Mouse (Mus musculus) liver, embryonic 13.5 days (tissue): ENCODE results near the gene Btf3. TPM values are rescaled to one million over a fixed set of nuclear protein-coding genes. Genes with fewer than 3 reads are reported as not detected.
A peak's percentile ranks its signal among the peaks of the same experiment; 100 is the strongest.

Experiments
- ATAC-seq: fragments of 200-750 bp; cut with Nextera tagmentation; 2 replicates; pipeline ENCODE4 v1.8.0; 2017; ENCODE audit warnings: low read depth, mild to moderate bottlenecking, moderate number of reproducible peaks, moderate library complexity
- DNase-seq: peaks from one replicate; pipeline ENCODE4 v3.0.0; 2022
- H3K27ac ChIP-seq: fragments of 300-500 bp; sonication (generic); 2 replicates; pipeline ENCODE4 v1.5.1; 2015; ENCODE audit warnings: moderate library complexity, mild to moderate bottlenecking, inconsistent platforms
- H3K27me3 ChIP-seq: fragments of 300-500 bp; sonication (generic); 2 replicates; pipeline ENCODE4 v1.6.1; 2015; ENCODE audit warnings: mild to moderate bottlenecking, inconsistent platforms
- H3K36me3 ChIP-seq: fragments of 300-500 bp; sonication (generic); 2 replicates; pipeline ENCODE4 v1.6.1; 2015; ENCODE audit warnings: mild to moderate bottlenecking, inconsistent platforms
- H3K4me1 ChIP-seq: fragments of 300-500 bp; sonication (generic); replicated peaks from 2 replicates; pipeline ENCODE4 v1.6.1; 2015; ENCODE audit warnings: inconsistent platforms
- H3K4me2 ChIP-seq: fragments of 300-500 bp; sonication (generic); 2 replicates; pipeline ENCODE4 v1.6.1; 2015; ENCODE audit warnings: inconsistent platforms, mild to moderate bottlenecking, moderate library complexity
- H3K4me3 ChIP-seq: fragments of 300-500 bp; sonication (generic); replicated peaks from 2 replicates; pipeline ENCODE4 v1.5.1; 2015; ENCODE audit warnings: mild to moderate bottlenecking, inconsistent platforms
- H3K9ac ChIP-seq: fragments of 300-500 bp; sonication (generic); 2 replicates; pipeline ENCODE4 v1.6.1; 2015; ENCODE audit warnings: mild to moderate bottlenecking, inconsistent platforms
- H3K9me3 ChIP-seq: fragments of 300-500 bp; sonication (generic); replicated peaks from 2 replicates; pipeline ENCODE4 v1.6.1; 2016; ENCODE audit warnings: inconsistent platforms
- WGBS: fragments of 180-500 bp; shearing (Covaris S2); methylation state at CpG from one replicate; pipeline ENCODE4 v1.1.7; 2015; ENCODE audit not compliant: insufficient replicate concordance; 5-methylcytosine and 5-hydroxymethylcytosine counted together
- polyA plus RNA-seq: library from polyadenylated mRNA; unstranded; fragments of >200 nt; fragmentation: Nextera tagmentation; extraction: Ambion mirVana; gene quantifications from 2 replicates; pipeline ENCODE4 v1.2.1, GENCODE M21; 2015

Gene Btf3
- polyA plus RNA-seq, result 521 and 607 TPM in 2 replicates

DNA sequence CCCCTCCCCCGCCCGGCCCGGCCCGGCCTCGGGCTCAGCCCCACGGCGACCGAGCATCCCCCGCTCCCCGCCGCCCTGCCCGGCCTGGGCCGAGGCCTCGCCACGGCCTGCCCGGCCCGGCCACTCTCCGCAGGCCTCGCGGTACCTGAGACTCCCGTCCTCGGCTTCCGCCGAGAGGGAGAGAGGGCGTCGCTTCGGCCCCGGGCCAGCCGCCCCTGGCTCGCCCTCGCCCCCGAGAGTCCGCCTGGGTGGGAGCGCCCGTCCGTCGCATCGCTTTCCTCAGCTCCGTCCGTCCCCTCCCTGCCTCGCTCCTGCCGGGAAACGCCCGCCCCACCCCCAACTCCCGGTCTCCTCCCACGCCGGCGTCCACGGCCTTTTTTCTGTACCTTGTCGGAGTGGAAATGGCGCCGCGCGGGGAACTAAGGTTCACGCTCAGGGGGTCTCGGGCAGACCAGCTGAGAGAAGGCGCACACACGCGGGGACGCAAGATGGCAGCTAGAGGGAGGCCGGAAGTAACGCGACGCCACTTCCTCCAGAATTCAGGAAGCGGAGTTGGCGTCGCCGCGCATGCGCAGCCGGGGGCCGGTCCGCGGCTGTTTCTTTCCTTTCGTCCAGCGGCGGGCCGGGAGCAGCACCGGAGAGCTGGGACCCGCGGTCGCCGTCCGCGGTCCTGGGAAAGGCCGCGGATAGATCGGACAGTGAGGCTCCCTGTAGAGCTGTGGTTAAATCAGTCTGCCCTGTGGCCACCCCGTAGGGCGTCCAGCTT, at the start of gene Btf3:
TSS of gene Btf3 (minus strand) at position 527 of the 766 bp plus-strand sequence.
- peak; percentile 89 for DNase-seq
- Histone ChIP-seq H3K36me3 (peaks cover 34% of the 10 kb centered on the region), H3K4me1 (peaks cover 33% of the 10 kb centered on the region), H3K4me3 (peak within 1 kb of the TSS; percentile 98), H3K9me3 (no peaks in the 10 kb centered on the region), H3K27me3 (no peaks in the 10 kb centered on the region), H3K4me2 (peak within 1 kb of the TSS; percentile 81), H3K27ac (peak within 1 kb of the TSS; percentile 89), H3K9ac (peak within 1 kb of the TSS; percentile 97)
- WGBS, result under 1% methylated on average over 70 of the region's 90 CpGs
- peak; percentile 88 for ATAC-seq

DNA sequence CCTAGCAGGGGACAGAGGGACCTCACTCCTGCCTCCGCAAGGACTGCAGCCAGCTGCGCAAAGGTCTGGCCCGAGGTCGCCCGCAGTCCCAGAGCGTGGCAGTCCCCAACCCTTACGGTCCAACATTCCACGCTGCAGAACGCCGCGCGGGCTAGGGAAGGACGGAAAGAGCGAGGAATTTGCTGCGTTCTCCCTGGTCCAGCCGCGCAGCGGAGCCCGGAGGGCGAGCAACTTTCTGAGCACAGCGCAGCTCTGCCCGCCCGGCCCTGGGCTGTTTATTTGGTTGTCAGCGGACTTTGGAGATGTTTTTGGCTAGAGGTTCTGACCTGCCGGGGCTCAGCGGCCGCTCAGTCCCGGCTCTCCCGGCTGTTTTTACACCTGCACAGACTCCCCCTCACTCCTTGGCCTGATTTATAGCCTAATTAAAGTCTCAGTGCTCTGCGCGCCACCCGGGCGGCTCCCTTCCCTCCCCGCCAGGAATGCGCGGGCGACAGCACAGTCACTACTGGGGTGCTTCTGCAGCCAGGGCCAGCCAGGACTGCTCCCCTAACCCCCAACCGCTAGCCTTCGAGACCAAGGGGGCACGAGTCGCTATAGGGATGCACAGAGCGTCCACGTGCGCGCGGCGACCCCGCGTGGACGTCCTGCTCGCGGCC, 49.1 kb upstream of the Btf3 start:
- Histone ChIP-seq H3K27me3 (peaks cover 93% of the 10 kb centered on the region), H3K27ac (no peak overlapping the region), H3K4me1 (peaks cover 4% of the 10 kb centered on the region), H3K9ac (no peak overlapping the region), H3K36me3 (no peaks in the 10 kb centered on the region), H3K4me2 (peak overlapping the region; percentile 21; the same call in 1 of the 2 replicates), H3K4me3 (peak overlapping the region; percentile 14; the same call in 1 of the 2 replicates), H3K9me3 (no peaks in the 10 kb centered on the region)
- no peak for ATAC-seq
- WGBS, result 1% methylated on average over 52 of the region's 52 CpGs
- DNase-seq, result no peak

DNA sequence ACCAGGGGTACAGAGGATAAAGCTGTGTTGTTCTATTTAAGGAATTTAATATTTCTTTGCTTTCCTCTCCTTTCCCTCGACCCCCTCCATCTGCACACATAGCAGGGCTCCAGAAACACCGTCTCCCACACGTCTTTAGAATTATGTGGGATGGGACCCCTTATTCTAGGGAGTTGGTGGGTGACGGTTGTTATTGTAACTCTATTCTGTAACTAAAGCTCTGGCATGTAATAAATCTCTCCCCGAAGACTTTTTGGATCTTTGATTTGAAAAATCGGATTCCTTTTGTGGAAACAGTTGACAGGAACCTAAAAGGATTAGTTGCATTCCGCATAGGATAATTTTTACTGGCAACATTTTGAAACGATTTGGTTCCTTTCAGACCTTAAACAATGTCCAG, 48.3 kb upstream of the Btf3 start:
- WGBS, result 2% methylated on average over 8 of the region's 8 CpGs
- DNase-seq (no peak), ATAC-seq (no peak)
- H3K4me2 ChIP-seq, result no peak overlapping the region
- H3K27me3 ChIP-seq, result peaks cover 95% of the 10 kb centered on the region
- no peaks in the 10 kb centered on the region for H3K9me3 ChIP-seq
- H3K4me3 ChIP-seq, result no peak overlapping the region
- peaks cover 4% of the 10 kb centered on the region for H3K4me1 ChIP-seq
- no peak overlapping the region for H3K27ac ChIP-seq
- no peaks in the 10 kb centered on the region for H3K36me3 ChIP-seq
- no peak overlapping the region for H3K9ac ChIP-seq

DNA sequence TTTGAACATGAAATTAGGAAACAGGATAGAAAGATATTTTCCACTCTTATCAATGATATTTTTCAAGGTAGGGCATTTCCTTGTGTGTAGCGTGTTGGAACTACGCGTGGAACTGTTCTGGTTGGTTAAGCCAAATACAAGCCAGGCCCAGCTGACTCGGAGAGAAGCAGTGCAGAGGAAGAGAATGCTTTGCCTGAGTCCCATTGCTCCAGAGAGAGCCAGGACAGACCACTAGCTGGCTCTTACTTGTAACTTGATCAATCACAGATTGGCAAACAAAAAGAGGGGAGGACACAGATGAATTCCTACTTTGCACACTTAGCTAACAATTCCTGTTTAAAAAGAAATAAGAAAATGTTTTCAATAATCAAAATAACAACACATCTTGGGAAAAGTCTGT, 46.2 kb upstream of the Btf3 start:
- H3K4me3 ChIP-seq, result no peak overlapping the region
- no peak overlapping the region for H3K4me2 ChIP-seq
- no peaks in the 10 kb centered on the region for H3K36me3 ChIP-seq
- H3K9me3 ChIP-seq, result no peaks in the 10 kb centered on the region
- peaks cover 95% of the 10 kb centered on the region for H3K27me3 ChIP-seq
- ATAC-seq (no peak), DNase-seq (no peak)
- no peak overlapping the region for H3K9ac ChIP-seq
- 9% methylated on average over 4 of the region's 4 CpGs for WGBS
- H3K4me1 ChIP-seq, result peaks cover 4% of the 10 kb centered on the region
- no peak overlapping the region for H3K27ac ChIP-seq

DNA sequence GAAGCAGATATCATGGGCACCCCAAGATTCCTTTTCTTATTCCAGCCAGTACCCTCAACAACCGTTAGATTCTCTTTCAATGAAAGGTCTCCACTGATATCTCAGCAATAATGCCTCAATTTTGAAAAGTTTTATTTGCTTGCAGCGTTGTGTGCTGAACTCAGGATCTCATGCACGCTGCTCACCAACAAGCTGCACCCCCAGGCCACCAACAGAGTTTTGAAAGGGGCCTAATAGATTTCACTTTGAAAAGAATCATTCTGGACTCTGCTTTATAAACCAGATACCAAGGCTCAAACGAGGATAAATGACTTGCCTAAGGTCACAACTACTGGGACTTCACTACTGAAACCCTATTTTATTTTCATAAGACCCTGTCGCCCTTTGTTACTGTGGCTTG, 44.4 kb upstream of the Btf3 start:
- H3K4me3 ChIP-seq, result no peak overlapping the region
- DNase-seq (no peak), ATAC-seq (no peak)
- WGBS, result 5% methylated on average over 5 of the region's 5 CpGs
- no peak overlapping the region for H3K4me2 ChIP-seq
- H3K9ac ChIP-seq, result no peak overlapping the region
- peaks cover 4% of the 10 kb centered on the region for H3K4me1 ChIP-seq
- H3K9me3 ChIP-seq, result no peaks in the 10 kb centered on the region
- H3K27ac ChIP-seq, result no peak overlapping the region
- H3K36me3 ChIP-seq, result no peaks in the 10 kb centered on the region
- peaks cover 93% of the 10 kb centered on the region for H3K27me3 ChIP-seq

DNA sequence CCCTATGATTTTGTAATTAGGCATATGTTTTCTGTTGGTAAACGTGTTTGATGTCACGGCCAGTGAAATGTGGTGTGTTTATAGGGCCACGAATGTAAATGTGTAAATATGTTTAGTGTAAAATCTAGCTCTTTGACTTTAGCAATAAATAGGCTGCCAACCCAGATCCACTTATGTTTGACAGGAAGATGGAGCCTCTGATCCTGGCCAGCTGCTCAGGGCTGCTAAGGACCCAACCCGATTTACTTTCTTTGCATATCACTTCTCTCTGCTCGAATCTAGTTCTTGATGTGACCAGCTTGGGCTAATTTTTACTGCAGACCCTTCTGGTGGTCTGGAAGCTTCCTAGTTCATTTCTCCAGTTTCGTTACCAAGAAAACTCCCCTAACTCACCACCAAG, 43.6 kb upstream of the Btf3 start:
- no peak overlapping the region for H3K27ac ChIP-seq
- no peaks in the 10 kb centered on the region for H3K36me3 ChIP-seq
- DNase-seq (no peak), ATAC-seq (no peak)
- H3K9ac ChIP-seq, result no peak overlapping the region
- H3K4me2 ChIP-seq, result no peak overlapping the region
- H3K4me3 ChIP-seq, result no peak overlapping the region
- no peaks in the 10 kb centered on the region for H3K9me3 ChIP-seq
- peaks cover 6% of the 10 kb centered on the region; the same call in 1 of the 2 replicates for H3K4me1 ChIP-seq
- 6% methylated on average over 6 of the region's 6 CpGs for WGBS
- peaks cover 93% of the 10 kb centered on the region for H3K27me3 ChIP-seq

DNA sequence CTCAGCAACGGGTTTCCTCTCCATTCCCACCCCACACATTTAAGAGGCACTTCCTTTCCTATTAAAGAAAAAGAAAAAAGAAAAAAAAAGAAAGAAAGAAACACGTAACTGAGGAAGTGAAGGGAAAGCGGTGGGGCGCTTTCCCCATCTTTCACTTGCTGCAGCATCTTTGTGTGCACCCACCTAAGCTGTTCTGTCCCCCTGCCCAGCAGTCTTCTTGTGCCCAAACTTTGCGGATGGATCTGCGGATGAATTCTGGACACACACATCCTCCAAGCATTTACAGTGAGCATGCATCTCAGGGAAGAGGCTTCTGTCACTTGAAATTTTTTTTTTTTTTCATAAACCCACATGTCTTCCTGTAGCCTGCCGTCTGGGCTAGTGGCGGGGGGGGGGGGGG, 42.5 kb upstream of the Btf3 start:
- Histone ChIP-seq H3K27ac (no peak overlapping the region), H3K36me3 (no peaks in the 10 kb centered on the region), H3K9me3 (no peaks in the 10 kb centered on the region), H3K4me2 (no peak overlapping the region), H3K9ac (no peak overlapping the region), H3K27me3 (peaks cover 93% of the 10 kb centered on the region), H3K4me1 (peaks cover 16% of the 10 kb centered on the region), H3K4me3 (no peak overlapping the region)
- 1% methylated on average over 7 of the region's 8 CpGs for WGBS
- ATAC-seq (no peak), DNase-seq (no peak)

DNA sequence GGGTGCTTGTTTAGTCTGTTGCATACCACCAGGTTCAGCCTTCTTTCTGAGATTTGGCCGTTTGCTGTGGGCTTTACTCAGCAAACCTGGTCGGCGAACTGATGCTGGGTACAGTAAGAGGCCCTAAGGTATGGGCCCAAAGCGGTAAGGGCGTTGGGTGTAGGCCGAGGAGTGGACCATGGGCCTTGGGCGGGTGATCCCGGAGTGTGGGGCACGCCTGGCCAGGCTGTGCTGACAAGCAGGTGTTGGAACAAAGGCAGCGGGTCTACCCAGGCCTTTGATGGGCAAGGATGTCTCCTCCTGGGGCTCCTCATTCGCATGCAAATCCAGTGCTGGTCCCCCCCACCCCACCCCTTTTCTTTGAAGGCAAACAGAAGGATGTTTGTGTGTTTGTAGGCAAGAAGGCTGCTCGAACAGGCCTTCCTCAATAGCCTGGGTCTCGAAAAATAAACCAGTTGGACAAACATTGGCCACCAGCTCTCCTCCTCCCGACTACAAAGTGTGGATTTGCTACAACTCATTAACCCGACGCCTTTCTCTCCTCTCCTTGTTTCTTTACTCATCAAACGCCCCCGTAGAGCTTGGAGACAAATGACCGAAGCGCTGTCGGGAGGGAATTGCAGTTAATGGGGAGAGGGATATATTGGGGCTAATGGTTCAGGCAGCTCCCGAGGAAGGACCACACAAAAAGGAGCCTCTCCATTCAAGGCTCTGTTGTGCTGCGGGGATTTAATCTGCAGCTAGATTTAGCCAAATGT, 41.8 kb upstream of the Btf3 start:
- peaks cover 24% of the 10 kb centered on the region for H3K4me1 ChIP-seq
- ATAC-seq, result no peak
- no peaks in the 10 kb centered on the region for H3K9me3 ChIP-seq
- H3K27me3 ChIP-seq, result peaks cover 95% of the 10 kb centered on the region
- WGBS, result 3% methylated on average over 23 of the region's 23 CpGs
- H3K36me3 ChIP-seq, result no peaks in the 10 kb centered on the region
- DNase-seq, result no peak
- H3K27ac ChIP-seq, result no peak overlapping the region
- no peak overlapping the region for H3K4me2 ChIP-seq
- no peak overlapping the region for H3K4me3 ChIP-seq
- H3K9ac ChIP-seq, result no peak overlapping the region

DNA sequence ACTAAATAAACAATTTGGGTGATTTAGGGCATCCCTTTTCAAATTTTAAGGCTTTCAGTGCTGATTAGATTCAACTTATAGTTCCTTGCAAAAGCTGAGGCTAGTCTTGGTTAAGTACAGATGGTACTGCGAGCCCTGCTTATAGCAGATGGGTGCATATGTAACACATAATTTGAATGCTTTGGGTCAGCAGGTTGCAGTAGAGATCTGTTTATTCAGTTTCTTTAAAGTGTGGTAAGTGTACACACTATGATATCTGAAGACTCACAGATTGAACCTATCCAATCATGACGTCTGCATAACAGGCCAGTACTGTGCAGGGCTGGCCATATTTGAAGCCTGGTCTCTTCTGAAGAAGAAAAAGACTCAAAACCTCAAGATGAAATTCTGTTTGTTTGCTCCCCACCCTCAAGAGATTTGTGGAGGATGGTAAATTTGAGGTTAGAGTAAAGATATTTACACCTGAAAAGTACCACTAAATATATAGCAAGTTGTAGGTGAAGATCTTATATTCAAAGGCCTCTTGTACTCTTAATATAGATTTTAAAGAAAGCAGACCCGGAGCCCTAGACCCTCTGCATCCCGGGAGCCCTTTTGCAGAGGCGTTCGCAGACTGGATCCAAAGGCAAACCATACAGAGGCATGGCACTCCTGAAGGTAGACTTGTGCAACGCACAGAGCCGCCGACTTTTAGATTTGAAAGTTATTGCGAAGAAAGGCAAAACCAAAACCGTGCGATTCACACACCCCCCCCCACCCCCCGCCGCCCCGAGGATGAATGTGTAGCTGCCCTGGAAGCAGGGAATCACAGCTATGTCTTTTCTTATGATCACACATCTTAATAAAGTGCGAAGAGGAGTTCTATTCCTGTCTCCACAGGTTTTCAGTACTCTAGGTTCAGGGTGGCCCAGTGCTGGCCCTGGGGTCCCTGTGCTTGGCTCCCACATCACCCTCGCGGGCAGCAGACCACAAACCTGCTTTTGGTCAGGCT, 40.9 kb upstream of the Btf3 start:
- peaks cover 24% of the 10 kb centered on the region for H3K4me1 ChIP-seq
- H3K9me3 ChIP-seq, result no peaks in the 10 kb centered on the region
- H3K9ac ChIP-seq, result no peak overlapping the region
- H3K36me3 ChIP-seq, result no peaks in the 10 kb centered on the region
- 2% methylated on average over 18 of the region's 18 CpGs for WGBS
- H3K4me2 ChIP-seq, result no peak overlapping the region
- ATAC-seq, result no peak
- no peak overlapping the region for H3K27ac ChIP-seq
- peaks cover 95% of the 10 kb centered on the region for H3K27me3 ChIP-seq
- no peak overlapping the region for H3K4me3 ChIP-seq
- no peak for DNase-seq

DNA sequence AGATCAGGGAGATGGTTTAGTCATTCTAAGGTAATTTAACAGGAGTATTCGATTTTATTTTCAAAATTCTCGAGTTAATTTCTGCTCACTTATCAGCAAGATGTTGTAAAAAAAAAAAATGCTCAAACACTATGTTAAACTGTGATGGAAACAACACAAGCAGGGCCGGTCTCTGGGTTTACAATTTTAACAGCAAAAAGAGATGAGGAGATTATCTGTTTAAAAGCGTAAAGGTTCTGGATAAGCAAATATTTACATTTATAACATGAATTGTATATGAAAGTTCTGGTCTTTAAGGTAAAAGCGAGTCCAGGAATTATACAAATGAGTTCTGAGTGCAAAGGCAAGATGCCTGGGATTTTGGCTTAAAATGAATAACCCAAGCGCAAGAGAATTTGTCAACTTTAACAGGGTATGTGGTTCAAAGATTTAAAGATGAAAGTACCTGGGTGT, 40.2 kb upstream of the Btf3 start:
- ATAC-seq (no peak), DNase-seq (no peak)
- WGBS, result 9% methylated on average over 6 of the region's 6 CpGs

More for the DNA sequence above, 40.2 kb upstream of the Btf3 start:
- H3K36me3 ChIP-seq, result no peaks in the 10 kb centered on the region
- no peak overlapping the region for H3K27ac ChIP-seq
- H3K27me3 ChIP-seq, result peaks cover 95% of the 10 kb centered on the region
- no peak overlapping the region for H3K4me2 ChIP-seq
- no peaks in the 10 kb centered on the region for H3K9me3 ChIP-seq
- no peak overlapping the region for H3K4me3 ChIP-seq
- H3K9ac ChIP-seq, result no peak overlapping the region
- H3K4me1 ChIP-seq, result peaks cover 24% of the 10 kb centered on the region
